In the genomic region with DNA sequence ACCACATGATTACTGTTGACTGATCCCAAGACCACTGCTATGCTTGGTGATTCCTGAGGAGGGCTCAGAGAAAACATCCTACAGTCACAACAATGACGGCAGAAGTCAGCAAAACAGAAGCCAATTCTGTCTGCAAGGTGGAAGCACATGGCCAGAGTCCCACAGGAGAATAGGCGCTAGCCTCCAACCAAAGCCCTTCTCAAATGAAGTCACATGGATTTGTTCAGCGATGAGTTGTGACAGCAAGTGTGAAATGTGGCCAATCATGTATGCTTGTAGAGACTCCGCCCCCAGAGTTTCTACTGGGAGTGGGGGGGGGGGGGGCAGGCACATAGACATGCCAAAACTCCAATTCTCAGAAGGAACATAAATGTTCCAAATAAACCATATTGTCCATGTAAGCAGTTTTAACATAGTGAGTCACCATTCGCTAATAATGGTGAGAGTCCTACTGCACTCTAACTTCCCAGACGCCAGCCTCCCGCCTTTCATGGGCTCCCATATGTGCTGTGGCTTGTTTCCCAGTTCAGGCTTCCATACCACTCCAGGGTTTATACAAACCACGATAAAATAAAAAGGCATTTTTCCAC, we compare ENCODE assay signal across 23 mouse cellular contexts.
A peak's percentile ranks its signal among the peaks of the same experiment; 100 is the strongest.
DNase-seq lines count a peak whose midpoint lies in the region; ATAC-seq and TF ChIP-seq lines count a peak whose summit lies in the region.
"Had no signal": no experiment of that assay in that cellular context is flagged by ENCODE, and none has a peak within 500 bp of the region (broad histone marks: within the 10 kb centered on the region; RNA-seq: fewer than 3 reads in every experiment).

No protein-coding gene starts in this region.

- WGBS in forebrain, embryonic 16.5 days: 70% methylated on average over 8 of the region's 8 CpGs
- 61% methylated on average over 8 of the region's 8 CpGs for WGBS in forebrain, postnatal 0 days

- intact Hi-C loops in left cerebral cortex, postnatal 4 days (cut with DNase I): no loop called here
- intact Hi-C loops in left cerebral cortex, adult 2 months (cut with DNase I): no loop called here

- no peak for TF ChIP-seq CTCF in forebrain, postnatal 0 days (IDR thresholded peaks at IDR 0.05; ENCODE audit: low read depth)
- TF ChIP-seq CTCF in left cerebral cortex, adult 2 months (IDR thresholded peaks at IDR 0.05): no peak
- no peak for TF ChIP-seq CTCF in brain, embryonic 14.5 days (IDR thresholded peaks at IDR 0.05; ENCODE audit: borderline replicate concordance, extremely low read depth, insufficient read depth, insufficient read length)

- H3K4me2 ChIP-seq in forebrain, embryonic 16.5 days (ENCODE audit: low read length): no peak overlapping the region
- H3K4me2 ChIP-seq in forebrain, postnatal 0 days (ENCODE audit: low read depth): no peak overlapping the region
- H3K4me2 ChIP-seq: embryonic facial prominence, embryonic 15.5 days; liver, embryonic 12.5 days; midbrain, embryonic 12.5 days; neural tube, embryonic 13.5 days had no signal

- no peak for DNase-seq in forebrain, postnatal 0 days
- peak; percentile 54 for DNase-seq in left cerebral cortex, postnatal 4 days
- no peak for DNase-seq in left cerebral cortex, adult 2 months (ENCODE audit: extremely low spot score in 1 of 2, low spot score in 2 of 2)
- DNase-seq in brain, embryonic 14.5 days (ENCODE audit: low read depth): peak; percentile 70
- DNase-seq in spleen, postnatal 4 days (ENCODE audit: low spot score in 2 of 2): no peak
- DNase-seq: adrenal gland, adult 2 months; adrenal gland, postnatal 36 days; B cell, adult 2 months; cerebellum, adult 11-12 months; gastrocnemius, postnatal 10 days; kidney, adult 8-10 months; kidney, postnatal 4 days; liver, postnatal 0 days; lung, postnatal 36 days had no signal

- TF ChIP-seq POLR2A in brain, embryonic 14.5 days (IDR thresholded peaks at IDR 0.05; ENCODE audit: borderline replicate concordance, extremely low read depth, insufficient read depth, insufficient read length, poor library complexity, severe bottlenecking): no peak

- ATAC-seq in forebrain, embryonic 16.5 days: no peak
- ATAC-seq in forebrain, postnatal 0 days: no peak
- ATAC-seq: activated CD4-positive, CD25-positive, alpha-beta regulatory T cell, adult 4 months; intestine, embryonic 16.5 days; liver, embryonic 12.5 days; liver, postnatal 0 days had no signal

- H3K27ac ChIP-seq in forebrain, embryonic 16.5 days (ENCODE audit: low read length): peak overlapping the region; percentile 67
- H3K27ac ChIP-seq in forebrain, postnatal 0 days (ENCODE audit: low read depth, low read length): no peak overlapping the region
- no peak overlapping the region for H3K27ac ChIP-seq in left cerebral cortex, adult 2 months
- H3K27ac ChIP-seq: embryonic facial prominence, embryonic 10.5 days; embryonic facial prominence, embryonic 15.5 days; kidney, postnatal 0 days; liver, embryonic 12.5 days; midbrain, embryonic 12.5 days; neural tube, embryonic 13.5 days had no signal

- no peaks in the 10 kb centered on the region for H3K27me3 ChIP-seq in forebrain, embryonic 16.5 days (replicated peaks; ENCODE audit: control insufficient read depth, insufficient read depth, low read length)
- no peaks in the 10 kb centered on the region for H3K27me3 ChIP-seq in forebrain, postnatal 0 days (ENCODE audit: insufficient read depth, low read length)
- H3K27me3 ChIP-seq: embryonic facial prominence, embryonic 15.5 days; midbrain, embryonic 12.5 days; neural tube, embryonic 13.5 days had no signal

- H3K36me3 ChIP-seq in forebrain, embryonic 16.5 days (ENCODE audit: control insufficient read depth, insufficient read depth): no peaks in the 10 kb centered on the region
- no peaks in the 10 kb centered on the region for H3K36me3 ChIP-seq in forebrain, postnatal 0 days (ENCODE audit: insufficient read depth)
- H3K36me3 ChIP-seq: embryonic facial prominence, embryonic 10.5 days; embryonic facial prominence, embryonic 15.5 days; liver, embryonic 12.5 days; midbrain, embryonic 12.5 days; neural tube, embryonic 13.5 days had no signal

- H3K9ac ChIP-seq in forebrain, embryonic 16.5 days (replicated peaks; ENCODE audit: low read depth, low read length): no peak overlapping the region
- H3K9ac ChIP-seq in forebrain, postnatal 0 days: no peak overlapping the region
- H3K9ac ChIP-seq: embryonic facial prominence, embryonic 15.5 days; liver, embryonic 12.5 days; liver, postnatal 0 days; midbrain, embryonic 12.5 days; neural tube, embryonic 13.5 days had no signal

- peaks cover 18% of the 10 kb centered on the region for H3K4me1 ChIP-seq in forebrain, embryonic 16.5 days (replicated peaks; ENCODE audit: control insufficient read depth, insufficient read depth, low read length)
- peaks cover 3% of the 10 kb centered on the region; the same call in 1 of the 2 replicates for H3K4me1 ChIP-seq in forebrain, postnatal 0 days (ENCODE audit: insufficient read depth)

- H3K4me3 ChIP-seq in forebrain, embryonic 16.5 days (replicated peaks; ENCODE audit: low read length): no peak overlapping the region
- no peak overlapping the region for H3K4me3 ChIP-seq in forebrain, postnatal 0 days (ENCODE audit: low read depth, low read length)
- no peak overlapping the region for H3K4me3 ChIP-seq in left cerebral cortex, adult 2 months
- H3K4me3 ChIP-seq: embryonic facial prominence, embryonic 10.5 days; embryonic facial prominence, embryonic 15.5 days; liver, embryonic 12.5 days; midbrain, embryonic 12.5 days; neural tube, embryonic 13.5 days had no signal

- no peaks in the 10 kb centered on the region for H3K9me3 ChIP-seq in forebrain, embryonic 16.5 days (ENCODE audit: control insufficient read depth, low read length)
- H3K9me3 ChIP-seq in forebrain, postnatal 0 days (ENCODE audit: low read length): no peaks in the 10 kb centered on the region
- H3K9me3 ChIP-seq: embryonic facial prominence, embryonic 10.5 days; embryonic facial prominence, embryonic 15.5 days; liver, embryonic 12.5 days; midbrain, embryonic 12.5 days; neural tube, embryonic 13.5 days had no signal

Comparison
In these comparisons a context has a peak if more than half of its experiments do, and no peak if none do; other contexts are left out.
1. DNase-seq: peak in left cerebral cortex, postnatal 4 days (single experiment) and brain, embryonic 14.5 days (single experiment); none in forebrain, postnatal 0 days (single experiment), left cerebral cortex, adult 2 months (0 of 2) and spleen, postnatal 4 days (0 of 2).